Mouse (Mus musculus) thymus, adult 2 months (tissue): ENCODE results near the gene Tectb.

ENCODE experiments used
- CTCF ChIP-seq: fragments of 200-500 bp; IDR thresholded peaks from 2 replicates; pipeline ENCODE4 v1.5.1; 2012; ENCODE audit warnings: mild to moderate bottlenecking, control low read depth, low read length, moderate library complexity, borderline replicate concordance; ENCODE audit not compliant: control insufficient read depth, poor library complexity, insufficient read depth; ENCODE audit errors: extremely low read depth
- POLR2A ChIP-seq: fragments of 200-500 bp; IDR thresholded peaks from 2 replicates; pipeline ENCODE4 v1.6.1; 2012; ENCODE audit warnings: mild to moderate bottlenecking, low read length, control low read depth, moderate library complexity; ENCODE audit not compliant: control insufficient read depth, poor library complexity, insufficient read depth; ENCODE audit errors: extremely low read depth

DNA sequence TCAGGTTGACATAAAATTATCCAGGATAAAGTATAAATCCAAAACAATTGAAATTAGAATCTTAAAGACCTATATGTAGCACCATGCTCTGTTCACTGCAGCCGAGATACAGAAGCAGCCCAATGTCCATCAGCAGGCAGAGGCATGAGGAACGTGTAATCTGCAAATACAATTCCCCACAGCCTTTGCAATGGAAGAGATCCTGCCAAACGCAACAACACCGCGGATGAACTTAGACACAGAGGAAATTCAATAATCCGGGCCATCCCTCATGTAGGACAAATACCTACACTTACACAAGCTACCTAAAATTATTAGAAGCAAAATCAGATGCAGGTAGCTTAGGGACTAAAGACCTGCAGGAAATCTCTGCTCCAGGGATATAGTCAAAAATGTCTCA lies 27.6 kb upstream of the Tectb start:
- TF ChIP-seq CTCF (no peak), POLR2A (no peak)
